ENCODE assay signal across 1 mouse cellular context in genomic region chr19:29016204-29016765, GRCm38 (mm10).
TF ChIP-seq lines count a peak whose summit lies in the region.

No protein-coding gene starts in this region.

TF ChIP-seq in MEL, 35 proteins besides CTCF, POLR2A, EP300 and RAD21 (continued from another document):
- TF ChIP-seq ZNF384 (IDR thresholded peaks at IDR 0.05; ENCODE audit: low read depth, low read length) (no peak), UBTF (IDR thresholded peaks at IDR 0.05; ENCODE audit: borderline replicate concordance, insufficient read depth, low read depth, low read length) (no peak), SIN3A (IDR thresholded peaks at IDR 0.05; ENCODE audit: low read length) (no peak)
